Comparison of ENCODE assay signal across 7 mouse cellular contexts in the genomic region with DNA sequence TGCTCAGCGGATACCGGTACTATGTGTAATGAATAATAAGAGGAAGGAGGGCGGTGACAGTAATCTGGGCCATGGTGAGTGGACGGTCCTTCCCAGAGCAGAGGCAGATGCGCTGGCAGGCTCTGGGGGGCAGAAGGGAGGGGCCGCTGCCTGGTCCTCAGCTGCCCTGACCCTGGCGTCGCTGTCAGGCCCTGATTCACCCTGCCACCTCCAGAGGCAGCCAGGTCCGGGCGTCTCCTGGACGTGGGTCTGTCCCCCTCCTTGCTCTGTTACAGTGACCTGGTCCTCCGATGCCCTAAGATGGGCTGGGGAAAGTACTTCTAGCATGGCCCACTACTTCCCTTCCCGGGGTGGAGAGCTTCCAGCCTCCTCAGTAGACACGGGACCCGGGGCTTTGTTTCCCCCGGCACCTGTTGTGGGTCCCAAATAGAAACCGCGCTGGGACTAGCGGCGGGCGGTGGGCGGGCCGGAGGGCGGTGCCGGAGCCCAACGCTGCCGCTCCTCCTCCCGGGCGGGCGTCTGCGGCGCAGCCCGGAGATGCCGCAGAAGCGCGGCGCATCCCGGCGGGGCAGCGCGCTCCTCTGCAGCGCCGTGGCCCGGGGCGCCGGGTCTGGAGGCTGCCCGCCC.
DNase-seq lines count a peak whose midpoint lies in the region; ATAC-seq lines count a peak whose summit lies in the region.

No protein-coding gene starts in this region.

- peak; percentile 85 for ATAC-seq in granulocyte monocyte progenitor cell, adult 5-6 weeks (replicated peaks; ENCODE audit: poor library complexity, severe bottlenecking)
- peak; percentile 84 for ATAC-seq in intestine, embryonic 16.5 days
- peak; percentile 85 for ATAC-seq in limb, embryonic 13.5 days (ENCODE audit: low FRiP score, low read depth)
- peak; percentile 90 for ATAC-seq in midbrain, embryonic 13.5 days

- H3K9me3 ChIP-seq in intestine, embryonic 16.5 days (ENCODE audit: control insufficient read depth, low read length) = no peaks in the 10 kb centered on the region
- no peaks in the 10 kb centered on the region for H3K9me3 ChIP-seq in limb, embryonic 13.5 days
- no peaks in the 10 kb centered on the region for H3K9me3 ChIP-seq in midbrain, embryonic 13.5 days

- H3K36me3 ChIP-seq in intestine, embryonic 16.5 days (ENCODE audit: control insufficient read depth, insufficient read depth, low read length) = no peaks in the 10 kb centered on the region
- no peaks in the 10 kb centered on the region for H3K36me3 ChIP-seq in limb, embryonic 13.5 days
- H3K36me3 ChIP-seq in midbrain, embryonic 13.5 days = no peaks in the 10 kb centered on the region

- H3K27ac ChIP-seq in intestine, embryonic 16.5 days (ENCODE audit: low read length) = no peak overlapping the region
- H3K27ac ChIP-seq in limb, embryonic 13.5 days = no peak overlapping the region
- peak overlapping the region; percentile 84 for H3K27ac ChIP-seq in midbrain, embryonic 13.5 days

- H3K4me2 ChIP-seq in intestine, embryonic 16.5 days (ENCODE audit: low read depth, low read length) = peak overlapping the region; percentile 99
- H3K4me2 ChIP-seq in limb, embryonic 13.5 days (replicated peaks) = peak overlapping the region; percentile 98
- H3K4me2 ChIP-seq in midbrain, embryonic 13.5 days (replicated peaks) = peak overlapping the region; percentile 95

- WGBS in intestine, embryonic 16.5 days = 1% methylated on average over 47 of the region's 47 CpGs
- WGBS in limb, embryonic 13.5 days = 2% methylated on average over 46 of the region's 47 CpGs
- WGBS in midbrain, embryonic 13.5 days = under 1% methylated on average over 47 of the region's 47 CpGs

- no peaks in the 10 kb centered on the region; the same call in 1 of the 2 replicates for H3K27me3 ChIP-seq in intestine, embryonic 16.5 days (replicated peaks; ENCODE audit: control insufficient read depth, insufficient read depth, low read length)
- H3K27me3 ChIP-seq in limb, embryonic 13.5 days = peaks cover 11% of the 10 kb centered on the region
- H3K27me3 ChIP-seq in midbrain, embryonic 13.5 days = no peaks in the 10 kb centered on the region

- H3K9ac ChIP-seq in intestine, embryonic 16.5 days (ENCODE audit: low read depth, low read length) = peak overlapping the region; percentile 69
- H3K9ac ChIP-seq in limb, embryonic 13.5 days = peak overlapping the region; percentile 86
- H3K9ac ChIP-seq in midbrain, embryonic 13.5 days (replicated peaks) = peak overlapping the region; percentile 93

- peak; percentile 89 for DNase-seq in adrenal gland, adult 2 months
- peak; percentile 71 for DNase-seq in embryo, embryonic 10 days (ENCODE audit: low spot score)
- DNase-seq in spleen, adult 18-20 months = peak; percentile 15 to 51

- peak overlapping the region; percentile 69 for H3K4me3 ChIP-seq in intestine, embryonic 16.5 days (ENCODE audit: low read length)
- peak overlapping the region; percentile 83 for H3K4me3 ChIP-seq in limb, embryonic 13.5 days
- peak overlapping the region; percentile 87 for H3K4me3 ChIP-seq in midbrain, embryonic 13.5 days (replicated peaks)

- H3K4me1 ChIP-seq in intestine, embryonic 16.5 days (ENCODE audit: control insufficient read depth, insufficient read depth, low read length) = peaks cover 11% of the 10 kb centered on the region; the same call in 1 of the 2 replicates
- H3K4me1 ChIP-seq in limb, embryonic 13.5 days = peaks cover 41% of the 10 kb centered on the region
- H3K4me1 ChIP-seq in midbrain, embryonic 13.5 days (replicated peaks) = peaks cover 48% of the 10 kb centered on the region

Comparison
In these comparisons a context has a peak if more than half of its experiments do, and no peak if none do; other contexts are left out.
1. DNase-seq: peak in every context shown above with its lines; median percentile 89 in adrenal gland, adult 2 months; 71 in embryo, embryonic 10 days; 33 in spleen, adult 18-20 months.